Mouse (Mus musculus): Measurements from ENCODE around the gene Crebbp.
A peak's percentile ranks its signal among the peaks of the same experiment; 100 is the strongest.
"Not testable (repeated sequence)": the region's sequence is repeated elsewhere in the genome, so short reads cannot be mapped to it uniquely, and the experiment has no call there.

Crebbp gene

DNA sequence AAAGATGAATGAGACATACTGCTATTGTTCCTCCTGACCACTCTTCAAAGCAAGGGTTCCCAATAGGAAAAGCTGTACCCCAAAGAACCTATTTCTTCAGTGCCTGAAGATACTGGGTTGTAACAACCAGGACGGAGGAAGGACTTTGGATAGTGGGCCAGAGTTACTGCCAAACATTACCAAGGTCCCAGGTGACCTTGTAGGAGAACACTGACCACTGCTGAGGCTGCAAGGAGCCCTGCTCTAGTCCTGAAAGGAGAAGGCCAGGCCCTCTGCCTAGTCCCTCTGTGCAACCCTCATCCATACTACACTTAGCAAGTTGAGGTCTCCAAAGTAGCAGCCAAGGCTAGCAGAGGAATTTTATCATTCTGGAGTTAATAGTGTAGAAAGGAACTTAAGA is 60.7 kb downstream of the Crebbp start:
- DNase-seq (ENCODE audit: low spot score), result no peak

DNA sequence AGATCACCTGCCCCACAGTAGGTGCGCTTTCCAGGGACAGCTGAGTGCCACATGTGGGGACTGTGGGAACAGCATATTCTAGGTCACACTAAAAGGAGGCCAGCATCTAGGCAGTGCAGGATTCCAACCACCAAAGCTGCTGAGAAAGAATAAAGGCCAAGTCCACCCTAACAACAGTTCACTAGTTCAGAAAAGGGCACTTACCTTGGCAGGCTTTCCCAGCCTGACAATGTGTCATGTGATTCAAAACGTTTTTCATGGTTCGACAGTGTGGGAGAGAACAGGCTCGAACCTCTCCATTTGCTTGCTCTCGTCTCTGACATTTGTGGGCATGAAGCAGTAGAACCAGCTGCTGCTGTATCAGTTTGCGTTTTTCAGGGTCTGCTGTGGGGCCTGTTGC is 75.3 kb downstream of the Crebbp start:
- no peak for DNase-seq (ENCODE audit: low spot score)

DNA sequence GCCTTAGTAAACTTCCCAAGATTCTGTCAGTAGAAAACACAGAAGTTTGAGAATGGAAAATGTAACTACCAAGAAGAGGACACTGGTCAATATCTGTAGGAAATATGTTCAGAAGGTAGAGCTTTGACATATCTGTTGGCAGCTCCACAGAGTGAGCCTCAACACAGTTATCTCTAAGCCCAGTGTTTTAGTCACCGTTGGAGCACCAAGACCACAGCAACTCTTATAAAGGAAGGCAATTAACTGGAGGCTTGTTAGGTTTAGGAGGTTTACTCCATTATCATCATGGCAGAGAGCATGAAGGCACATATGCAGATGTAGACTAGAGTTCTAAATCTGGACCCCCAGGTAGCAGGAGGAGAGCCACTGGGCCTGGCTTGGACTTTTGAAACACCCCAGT is 80.0 kb downstream of the Crebbp start:
- DNase-seq (ENCODE audit: low spot score), result no peak

DNA sequence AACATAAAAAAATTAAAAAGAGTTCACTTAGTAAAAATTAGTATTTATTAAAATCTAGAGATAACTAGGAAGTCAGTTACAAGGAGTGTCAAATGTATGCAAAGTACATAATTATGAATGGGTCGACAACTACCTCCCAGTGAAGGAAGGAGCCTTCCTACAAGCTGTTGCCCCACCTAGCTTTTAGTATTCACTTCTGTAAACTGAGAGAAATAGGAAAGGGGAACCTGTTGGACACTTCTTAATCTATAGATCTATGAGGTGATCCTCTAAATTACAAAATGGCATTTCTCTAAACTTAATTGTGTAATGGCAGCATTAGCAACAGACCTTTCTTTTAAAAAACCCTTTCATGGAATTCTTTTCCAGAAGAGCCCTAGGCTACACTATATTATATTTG is 84.9 kb downstream of the Crebbp start:
- DNase-seq (ENCODE audit: low spot score), result no peak

DNA sequence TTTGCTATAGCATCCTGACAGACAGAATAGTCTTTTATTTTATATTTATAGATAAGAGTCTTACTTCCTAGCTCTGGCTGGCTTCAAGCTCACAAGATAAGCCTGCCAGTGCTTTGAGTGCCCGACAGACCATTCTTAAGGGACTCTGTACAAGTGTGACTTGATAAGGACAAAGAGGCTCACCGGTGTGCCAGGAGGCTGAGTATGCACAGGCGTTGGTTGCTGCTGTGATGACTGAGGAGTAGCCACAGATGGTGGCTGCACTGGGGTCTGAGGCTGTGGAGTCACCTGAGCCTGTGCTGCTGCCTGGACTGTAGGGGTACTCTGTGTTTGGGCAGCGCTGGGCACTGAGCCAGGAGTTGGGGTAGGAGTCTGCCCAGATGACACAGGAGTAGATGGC is 96.7 kb downstream of the Crebbp start:
- no peak for DNase-seq (ENCODE audit: low spot score)

DNA sequence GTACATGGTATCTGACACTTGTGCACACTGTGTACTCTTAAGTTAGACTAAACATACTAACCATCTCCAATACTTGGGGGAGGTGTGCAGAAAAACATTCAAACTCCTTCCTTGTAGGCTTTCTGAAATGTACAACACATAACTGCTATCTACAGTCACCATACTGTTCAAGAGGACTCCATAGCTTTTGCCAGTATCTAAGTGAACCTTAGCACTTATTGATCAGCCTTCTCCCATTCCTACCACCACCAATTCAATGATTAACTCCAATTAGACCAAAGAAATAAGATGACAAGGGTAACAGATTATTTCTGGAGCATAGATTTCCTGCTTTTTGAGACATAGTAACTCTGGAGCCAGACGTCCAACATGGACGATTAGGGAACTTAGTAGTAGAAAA is 113.4 kb downstream of the Crebbp start:
- DNase-seq (ENCODE audit: low spot score), result no peak

DNA sequence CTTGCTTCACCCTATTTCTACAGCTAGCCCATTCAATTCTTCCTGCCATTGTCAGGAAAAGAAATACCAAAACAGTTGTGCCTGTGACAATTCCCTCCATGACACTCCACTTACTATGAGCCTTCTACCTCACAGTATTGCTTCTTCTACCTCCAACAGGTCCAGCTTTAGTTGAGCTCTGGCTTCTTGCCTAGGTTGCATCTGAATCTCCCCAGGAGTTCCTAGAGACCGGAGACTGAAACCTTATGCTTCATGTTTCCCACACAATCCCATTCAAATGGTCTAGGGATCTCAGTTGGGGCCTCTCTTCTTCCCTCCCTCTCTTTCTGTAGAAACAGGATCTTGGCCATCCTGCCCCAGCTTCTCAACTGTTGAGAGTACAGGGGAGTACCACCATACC is 116.3 kb downstream of the Crebbp start:
- DNase-seq (ENCODE audit: low spot score), result no peak

DNA sequence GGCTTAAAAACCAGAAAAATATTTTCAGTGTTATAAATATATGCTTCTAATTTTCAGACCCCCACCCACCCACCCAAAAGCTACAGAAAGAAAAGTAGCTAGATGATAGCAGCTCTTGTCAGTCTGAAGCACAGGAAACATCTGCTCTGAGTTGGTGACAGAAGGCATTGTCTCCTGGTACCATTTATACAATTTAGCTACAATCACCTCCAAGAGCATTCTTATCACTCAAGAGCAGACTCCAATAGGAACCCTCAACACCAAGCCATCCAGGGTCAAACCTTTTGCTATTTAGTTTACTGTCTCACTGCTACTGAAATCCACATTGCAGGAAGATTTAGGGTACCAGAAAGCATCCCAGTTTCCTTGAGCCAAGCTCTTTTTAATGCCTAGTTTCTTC is 116.9 kb downstream of the Crebbp start:
- no peak for DNase-seq (ENCODE audit: low spot score)

DNA sequence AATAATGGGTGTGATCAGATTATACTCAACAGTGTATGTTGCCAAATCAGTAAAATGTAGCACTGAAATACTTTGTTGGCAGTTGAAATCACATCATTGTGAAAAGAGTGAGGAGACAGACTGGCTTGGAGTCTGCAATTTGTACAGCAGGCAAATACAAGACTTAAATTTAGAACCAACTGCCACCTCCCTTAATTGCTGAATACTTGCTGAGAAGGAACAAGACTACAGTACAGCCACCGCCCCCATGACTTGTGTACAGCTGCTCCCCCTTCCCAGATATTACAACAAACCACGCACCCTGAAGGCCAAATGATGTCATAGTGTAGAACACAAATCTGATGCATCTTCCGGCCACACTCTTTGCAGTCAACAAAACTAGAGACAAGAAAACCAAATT is 117.7 kb downstream of the Crebbp start:
- DNase-seq (ENCODE audit: low spot score), result no peak

DNA sequence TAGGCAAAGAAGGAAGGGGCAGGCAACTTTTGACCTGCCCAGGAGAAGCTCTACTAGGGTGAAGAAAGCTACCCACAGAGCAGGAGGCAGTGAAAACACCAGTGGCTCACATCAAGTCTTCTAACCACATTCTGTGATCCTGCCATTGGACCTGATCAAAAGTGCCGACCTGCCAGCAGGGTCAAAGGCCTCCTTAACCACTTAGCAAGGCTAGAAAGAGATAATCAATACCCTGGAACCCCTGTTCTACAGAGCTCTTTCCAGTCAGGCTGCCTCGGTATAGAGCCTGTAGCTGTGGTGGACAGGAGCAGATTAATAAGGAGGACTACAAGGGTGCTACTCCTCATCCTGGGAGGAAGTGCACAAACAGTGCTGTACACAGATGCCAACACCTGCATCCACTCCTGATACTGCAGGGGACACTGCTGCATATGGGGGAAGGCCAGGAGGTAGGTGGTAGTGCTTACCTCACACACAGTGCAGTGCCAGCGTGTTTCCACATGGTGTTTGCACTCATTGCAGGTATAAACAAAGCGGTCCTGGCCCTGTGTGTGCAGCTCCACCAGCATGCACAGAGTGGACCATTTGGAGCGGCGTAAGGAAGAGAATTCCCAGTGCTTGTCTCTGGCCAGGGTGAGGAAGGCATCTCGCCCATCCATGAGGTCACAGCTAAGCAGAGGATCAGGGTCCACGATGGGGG is 126.4 kb downstream of the Crebbp start:
- no peak for DNase-seq (ENCODE audit: low spot score)

DNA sequence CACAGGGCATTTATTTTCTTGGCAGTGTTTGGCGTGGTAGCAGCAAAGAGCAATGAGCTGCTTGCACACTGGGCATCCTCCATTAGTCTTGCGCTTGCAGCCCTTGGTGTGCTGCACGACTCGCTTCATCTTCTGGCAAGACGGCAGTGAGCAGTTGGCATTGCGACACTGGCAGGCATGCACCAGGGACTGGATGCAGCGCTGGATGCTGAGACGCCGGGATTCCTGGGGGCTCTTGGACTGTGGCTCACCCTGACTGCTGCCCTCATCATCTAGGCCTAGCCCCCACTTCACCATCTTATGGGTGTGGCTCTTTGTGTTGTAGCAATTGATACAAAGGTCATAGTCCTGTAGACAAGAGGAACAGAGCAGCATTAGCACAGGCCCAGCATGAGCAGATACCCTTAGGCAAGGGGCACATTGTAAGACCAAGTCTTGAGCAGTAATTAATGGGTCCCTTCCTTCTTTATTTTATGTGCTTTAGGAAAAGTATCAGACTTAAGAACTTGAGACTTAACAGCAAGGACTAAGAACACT is 127.9 kb downstream of the Crebbp start:
- no peak for DNase-seq (ENCODE audit: low spot score)

DNA sequence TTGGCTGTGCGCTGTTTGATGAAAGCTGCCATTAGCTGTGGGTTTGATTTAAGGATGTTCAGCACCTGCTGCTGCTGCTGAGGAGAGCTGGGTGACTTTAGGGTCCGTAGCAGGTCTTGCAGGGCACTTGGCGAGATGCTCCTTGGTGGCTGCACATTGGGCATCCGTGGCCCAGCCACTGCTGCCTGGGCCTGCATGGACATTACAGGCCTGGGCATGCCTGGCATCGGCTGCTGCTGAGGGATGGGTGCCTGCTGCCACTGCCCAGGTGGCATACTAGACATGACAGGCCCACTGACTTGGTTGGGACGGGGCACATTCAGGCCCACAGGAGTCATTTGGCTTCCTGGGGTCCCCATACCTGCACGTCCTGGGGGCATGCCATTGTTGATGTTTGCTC is 128.7 kb downstream of the Crebbp start:
- no peak for DNase-seq (ENCODE audit: low spot score)

DNA sequence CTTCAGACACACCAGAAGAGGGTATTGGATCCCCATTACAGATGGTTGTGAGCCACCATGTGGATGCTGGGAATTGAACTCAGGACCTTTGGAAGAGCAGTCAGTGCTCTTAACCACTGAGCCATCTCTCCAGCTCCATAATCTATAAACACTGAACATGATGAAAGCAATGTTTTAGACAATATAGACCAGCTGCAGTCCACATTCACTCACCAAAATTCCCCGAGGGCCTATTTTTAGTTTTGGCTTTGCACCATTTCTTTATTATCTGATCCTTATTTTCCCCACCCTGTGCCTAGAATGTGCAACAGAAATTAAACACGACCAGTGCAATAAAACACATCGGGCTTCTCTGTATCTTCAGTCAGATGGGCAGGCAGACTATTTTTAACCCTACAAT is 133.4 kb downstream of the Crebbp start:
- DNase-seq (ENCODE audit: low spot score), result not testable (repeated sequence)

DNA sequence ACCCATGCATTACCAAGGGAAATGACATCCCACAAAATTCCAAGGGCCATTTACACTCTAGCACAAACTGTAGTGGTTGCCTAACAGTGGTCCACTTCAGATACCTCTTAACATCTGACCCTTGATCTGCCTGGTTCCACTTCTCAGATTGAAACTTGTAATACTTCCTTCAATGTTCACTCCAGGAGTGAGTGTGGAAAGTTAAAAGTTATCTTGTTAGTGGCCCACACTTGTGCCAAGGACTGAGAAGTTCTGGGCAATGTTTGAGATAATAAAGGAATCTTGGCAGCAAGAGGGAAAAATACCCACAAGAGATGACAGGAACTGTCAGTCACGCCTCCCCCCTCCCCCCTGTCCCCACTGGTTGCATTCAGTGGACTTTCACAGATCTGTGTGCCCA is 134.1 kb downstream of the Crebbp start:
- no peak for DNase-seq (ENCODE audit: low spot score)

DNA sequence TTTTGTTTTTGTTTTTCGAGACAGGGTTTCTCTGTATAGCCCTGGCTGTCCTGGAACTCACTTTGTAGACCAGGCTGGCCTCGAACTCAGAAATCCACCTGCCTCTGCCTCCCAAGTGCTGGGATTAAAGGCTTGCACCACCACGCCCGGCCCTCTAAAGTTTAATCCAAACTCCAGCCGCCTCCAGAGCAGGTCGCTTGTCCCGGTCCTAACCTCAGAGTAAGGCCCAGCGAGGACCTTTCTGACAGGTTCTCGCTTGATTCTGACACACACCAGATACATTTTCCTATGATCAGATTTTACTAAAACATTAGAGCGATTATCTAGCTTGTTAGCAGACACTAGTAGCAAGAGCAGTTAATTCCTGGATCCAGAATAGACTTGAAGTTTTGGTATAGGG is 135.5 kb downstream of the Crebbp start:
- DNase-seq (ENCODE audit: low spot score), result not testable (repeated sequence)

DNA sequence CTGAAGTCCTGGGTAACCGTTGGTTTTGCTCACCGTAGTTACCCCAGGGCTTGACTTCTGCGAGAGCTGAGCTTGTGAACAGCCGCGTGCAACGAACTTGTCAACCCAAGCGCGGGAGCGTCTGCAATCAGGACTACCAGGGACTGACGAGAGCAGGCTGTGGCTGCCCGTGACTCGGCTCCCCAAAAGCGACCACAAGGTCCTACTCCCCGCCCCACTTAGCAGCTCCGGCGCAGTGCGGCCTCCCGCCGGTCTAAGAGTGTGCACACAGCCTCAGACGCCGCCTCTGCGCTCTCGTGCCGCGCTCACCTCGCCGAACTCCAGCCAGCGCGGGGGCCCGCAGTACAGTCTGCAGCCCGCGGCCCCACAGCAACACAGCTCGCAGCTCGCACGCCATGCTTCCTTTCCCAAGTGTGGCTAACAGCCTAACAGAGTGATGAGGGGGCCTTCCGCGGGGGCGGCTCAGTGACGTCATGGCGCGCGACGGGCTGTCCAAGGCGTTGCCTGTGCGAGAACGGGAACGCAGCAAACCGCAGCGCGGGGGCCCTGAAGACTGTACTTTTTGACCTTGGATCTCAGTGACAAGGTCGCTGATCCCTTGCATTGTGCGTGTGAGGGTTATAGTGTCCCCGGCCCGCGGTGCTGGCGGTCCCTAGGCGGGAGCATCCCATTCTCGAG is 136.3 kb downstream of the Crebbp start, which contains the start of gene Trap1:
TSS of gene Trap1 (minus strand) at position 444 of the 678 bp plus-strand sequence.
- peak; percentile 94 for DNase-seq (ENCODE audit: low spot score)

DNA sequence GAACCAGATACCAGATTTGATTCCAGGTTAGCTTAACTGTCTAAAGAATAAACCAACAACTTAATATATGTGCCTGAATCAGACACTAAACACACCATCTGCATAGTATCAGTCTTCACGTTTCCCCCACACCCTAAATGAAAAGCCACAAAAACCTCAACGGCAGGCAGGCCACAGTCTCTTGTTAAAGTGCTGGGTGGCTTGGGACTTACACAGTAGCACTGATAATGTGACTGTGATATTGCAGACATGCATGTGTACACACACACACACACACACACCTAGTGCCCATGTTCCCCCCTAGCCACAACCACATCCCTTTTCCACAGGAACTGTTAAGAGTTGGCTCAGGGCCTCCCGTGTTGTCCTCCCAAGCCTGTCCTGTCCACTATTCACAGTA is 139.0 kb downstream of the Crebbp start:
- DNase-seq (ENCODE audit: low spot score), result peak; percentile 11

DNA sequence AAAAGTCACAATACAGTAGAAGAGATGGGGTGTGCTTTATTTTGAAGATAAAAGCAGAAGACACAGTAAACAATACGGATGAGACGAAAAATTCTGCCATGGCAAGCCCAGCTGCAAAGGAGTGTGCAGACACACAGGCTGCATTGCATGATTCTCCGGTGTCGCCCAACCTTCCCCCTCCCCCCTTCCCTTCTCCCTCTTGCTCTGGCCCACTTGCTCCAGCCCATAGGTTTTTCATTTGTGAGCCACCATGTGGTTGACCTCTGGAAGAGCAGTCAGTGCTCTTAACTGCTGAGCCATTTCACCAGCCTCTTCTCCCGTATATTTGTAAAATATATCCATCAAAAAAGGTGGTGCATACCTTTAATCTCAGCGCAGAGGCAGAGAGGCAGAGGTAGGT is 139.5 kb downstream of the Crebbp start:
- no peak for DNase-seq (ENCODE audit: low spot score)

DNA sequence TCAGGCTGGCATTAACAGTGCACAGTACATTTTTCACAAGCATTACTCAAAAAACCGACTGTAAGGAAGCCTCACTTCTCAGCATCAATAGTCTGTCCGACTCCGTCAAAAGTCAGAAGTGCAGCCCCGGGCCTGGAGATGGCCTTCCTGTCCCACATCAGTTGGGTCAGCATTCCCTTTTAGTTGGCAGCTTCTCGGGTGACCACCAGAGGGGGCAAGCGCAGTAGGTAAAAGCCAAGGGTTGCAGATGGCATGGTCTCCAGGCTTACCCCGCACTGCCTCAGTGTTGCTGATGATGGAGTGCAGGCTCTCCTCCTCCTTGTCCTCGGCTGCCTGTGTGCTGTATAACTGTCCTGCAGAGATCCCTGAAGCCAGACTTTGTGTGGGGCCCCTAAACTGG is 145.2 kb downstream of the Crebbp start:
- DNase-seq (ENCODE audit: low spot score), result peak; percentile 54

DNA sequence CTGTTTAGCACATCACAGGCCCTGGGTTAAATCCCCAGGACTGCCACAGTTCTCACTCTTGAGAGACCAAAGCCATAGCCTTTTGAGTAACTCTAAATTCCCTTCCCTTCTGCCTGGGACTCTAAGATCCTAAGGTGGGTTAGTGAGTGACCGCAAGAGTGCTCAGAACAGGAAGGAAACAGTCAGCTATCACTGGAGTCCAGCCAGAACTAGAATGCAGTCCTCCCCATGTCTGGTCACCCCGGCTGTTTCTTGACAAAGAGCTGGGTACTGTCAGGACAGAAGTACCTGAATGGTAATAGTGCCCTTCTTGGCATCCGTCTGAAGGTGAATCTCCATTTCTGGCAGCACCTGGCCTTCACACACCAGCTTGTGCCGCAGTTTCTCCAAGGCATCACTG is 148.9 kb downstream of the Crebbp start:
- DNase-seq (ENCODE audit: low spot score), result no peak

DNA sequence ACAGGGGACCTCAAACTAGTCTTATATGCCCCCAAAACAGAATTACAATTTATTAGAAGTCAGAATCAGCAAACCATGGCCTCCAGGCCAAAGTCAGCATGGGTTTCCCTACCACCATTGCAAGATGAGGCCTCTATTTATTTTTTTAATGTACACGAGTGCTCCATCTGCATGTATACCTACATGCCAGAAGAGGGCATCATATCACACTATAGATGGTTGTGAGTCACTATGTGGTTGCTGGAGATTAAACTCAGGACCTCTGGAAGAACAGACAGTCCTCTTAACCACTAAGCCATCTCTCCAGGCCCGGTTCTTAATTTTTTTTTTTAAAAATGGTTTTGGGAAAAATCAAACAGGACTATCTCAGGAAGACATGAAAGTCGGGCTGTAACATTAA is 160.0 kb downstream of the Crebbp start:
- no peak for DNase-seq (ENCODE audit: low spot score)

DNA sequence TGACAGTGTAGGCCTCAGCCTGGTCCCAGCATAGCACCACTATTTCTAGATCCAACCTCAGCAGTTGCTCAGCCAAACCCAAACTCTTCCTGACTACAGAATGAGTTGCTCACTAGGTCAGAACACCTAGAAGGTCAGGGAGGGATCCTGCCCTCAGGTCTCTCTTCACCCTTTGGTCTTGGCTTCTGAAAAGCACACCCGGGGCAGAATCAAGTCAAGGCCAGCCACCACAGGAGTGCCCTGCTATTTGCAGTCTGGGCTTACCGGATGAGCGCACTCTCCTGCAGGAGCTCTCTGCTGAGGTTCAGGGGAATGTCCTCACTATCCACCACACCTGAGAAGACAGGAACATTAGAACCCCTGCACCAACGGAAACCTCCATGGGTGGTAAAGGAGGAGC is 161.2 kb downstream of the Crebbp start:
- DNase-seq (ENCODE audit: low spot score), result no peak

DNA sequence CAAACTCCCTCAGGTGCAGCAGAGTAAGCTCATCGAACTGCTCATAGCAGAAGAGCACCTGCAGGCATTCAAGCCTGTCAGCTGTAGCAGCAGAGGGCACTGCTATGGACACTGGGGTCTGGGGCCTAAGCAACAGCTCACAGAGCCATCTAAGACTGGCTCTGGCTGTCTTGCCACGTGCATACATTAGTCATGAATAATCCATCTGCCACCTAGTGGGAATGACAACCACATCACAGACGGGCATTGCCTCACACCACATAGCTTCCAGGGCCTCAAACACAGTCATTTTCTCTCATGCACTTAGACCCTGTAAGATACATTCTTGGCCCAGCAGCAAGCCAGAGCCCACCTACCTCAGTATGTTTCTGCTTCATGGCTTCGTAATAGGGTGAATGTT is 168.3 kb downstream of the Crebbp start:
- no peak for DNase-seq (ENCODE audit: low spot score)

DNA sequence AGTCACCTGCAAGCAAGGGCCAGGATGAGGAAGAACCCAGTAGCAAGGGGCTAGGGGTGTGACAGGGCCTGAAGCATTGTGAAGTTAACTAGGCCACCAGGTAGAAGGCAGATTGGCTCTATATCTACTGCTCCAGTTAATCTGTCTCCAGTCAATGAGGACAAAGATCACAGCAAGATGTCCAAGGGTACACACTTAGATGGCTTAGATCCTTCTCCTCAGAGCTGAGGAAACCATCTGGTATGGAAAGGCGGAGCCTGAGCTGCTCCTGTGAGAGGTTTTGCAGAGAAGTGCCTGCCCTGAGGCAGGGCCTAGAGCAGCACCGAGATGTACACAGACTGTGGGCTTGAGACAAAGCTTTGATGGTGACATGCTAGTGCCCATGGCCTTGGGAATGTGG is 169.7 kb downstream of the Crebbp start:
- DNase-seq (ENCODE audit: low spot score), result no peak
